Mouse (Mus musculus) CD4-positive, CD25-positive, alpha-beta regulatory T cell, adult 2 months (primary cell): ENCODE results near the gene Opn1sw.
"Not testable (repeated sequence)": the region's sequence is repeated elsewhere in the genome, so short reads cannot be mapped to it uniquely, and the experiment has no call there.

ENCODE experiments used
- DNase-seq: peaks from one replicate; pipeline ENCODE4 v3.0.0-alpha.2; 2012; ENCODE audit warnings: low read depth, low spot score

Gene Opn1sw

GRCm38 (mm10) chr6:29347189-29347588, 41.1 kb downstream of the Opn1sw start:
- DNase-seq, result no peak

- not testable (repeated sequence) for DNase-seq
Observed at GRCm38 (mm10) chr6:29346512-29346911, 41.8 kb downstream of the Opn1sw start.

- no peak for DNase-seq
Observed at GRCm38 (mm10) chr6:29329514-29329913, 58.8 kb downstream of the Opn1sw start.

GRCm38 (mm10) chr6:29326961-29327360, 61.3 kb downstream of the Opn1sw start:
- DNase-seq, result no peak
